Mouse (Mus musculus) stomach, postnatal 0 days (tissue): ENCODE measurements around the gene Prpf38b.

Source experiments
- CTCF ChIP-seq: IDR thresholded peaks from 2 replicates; pipeline ENCODE4 v1.5.1; 2016; ENCODE audit warnings: antibody characterized with exemption, low read depth, mild to moderate bottlenecking, moderate library complexity
- EP300 ChIP-seq: optimal IDR thresholded peaks from 2 replicates; pipeline ENCODE3; 2016; ENCODE audit warnings: antibody characterized with exemption

GRCm38 (mm10) chr3:108855371-108855770 is 56.2 kb downstream of the Prpf38b start:
- TF ChIP-seq CTCF (no peak), EP300 (no peak)
